Mouse (Mus musculus): ENCODE measurements at regions not wholly inside any gene's neighbourhood (a gene's known extent, or its start where the extent isn't known, plus 50 kb on each side); places are given as distances from the start of the nearest gene placed in this dataset.

DNA sequence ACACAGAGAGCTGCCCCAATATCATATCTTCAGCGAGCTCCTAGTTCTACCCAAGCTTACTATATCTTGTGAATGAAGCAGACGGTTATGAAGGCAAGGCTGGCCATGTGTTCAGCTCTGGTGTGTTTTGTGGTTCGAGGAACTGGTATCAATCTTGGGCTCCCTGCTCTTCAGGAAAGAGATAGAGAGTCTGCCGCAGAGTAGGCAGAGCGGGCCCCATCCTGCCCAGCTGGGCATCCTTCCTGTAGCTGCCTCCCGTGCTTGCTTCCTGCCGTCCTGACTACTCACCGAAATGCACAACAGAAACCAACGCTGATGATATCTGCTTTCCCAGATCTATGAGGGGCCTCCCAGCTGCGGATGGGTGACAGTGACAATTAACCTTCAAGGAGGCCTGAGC lies 60.3 kb downstream of the Snrpe start:
- Histone ChIP-seq H3K4me3 (replicated peaks) (no peak overlapping the region), H3K9me3 (replicated peaks) (0 out of 2 replicates have a peak, but pooled peaks cover 5% of the 10 kb centered on the region), H3K4me2 (no peak overlapping the region), H3K4me1 (replicated peaks) (peaks cover 9% of the 10 kb centered on the region; the same call in 1 of the 2 replicates), H3K27ac (no peak overlapping the region), H3K27me3 (no peaks in the 10 kb centered on the region), H3K9ac (no peak overlapping the region), H3K36me3 (no peaks in the 10 kb centered on the region)
- 21% methylated on average over 10 of the region's 10 CpGs for WGBS (ENCODE audit: insufficient replicate concordance)
- DNase-seq (peak; percentile 4), ATAC-seq (ENCODE audit: low read depth) (no peak)

- no peak overlapping the region for H3K4me3 ChIP-seq (replicated peaks)
- 51% methylated on average over 2 of the region's 2 CpGs for WGBS (ENCODE audit: insufficient replicate concordance)
- H3K4me1 ChIP-seq (replicated peaks), result peaks cover 9% of the 10 kb centered on the region; the same call in 1 of the 2 replicates
- DNase-seq (no peak), ATAC-seq (ENCODE audit: low read depth) (no peak)
- H3K27ac ChIP-seq, result no peak overlapping the region
- H3K36me3 ChIP-seq, result no peaks in the 10 kb centered on the region
- no peaks in the 10 kb centered on the region for H3K27me3 ChIP-seq
- H3K4me2 ChIP-seq, result no peak overlapping the region
- H3K9ac ChIP-seq, result no peak overlapping the region
- 0 out of 2 replicates have a peak, but pooled peaks cover 5% of the 10 kb centered on the region for H3K9me3 ChIP-seq (replicated peaks)
Observed at GRCm38 (mm10) chr1:133548971-133549370, 61.1 kb downstream of the Snrpe start.

- no peaks in the 10 kb centered on the region for H3K9me3 ChIP-seq (replicated peaks)
- no peak overlapping the region for H3K4me3 ChIP-seq (replicated peaks)
- H3K36me3 ChIP-seq, result no peaks in the 10 kb centered on the region
- H3K4me1 ChIP-seq (replicated peaks), result peaks cover 9% of the 10 kb centered on the region; the same call in 1 of the 2 replicates
- no peak overlapping the region for H3K27ac ChIP-seq
- no peak overlapping the region for H3K4me2 ChIP-seq
- ATAC-seq (ENCODE audit: low read depth) (no peak), DNase-seq (no peak)
- 59% methylated on average over 3 of the region's 3 CpGs for WGBS (ENCODE audit: insufficient replicate concordance)
- no peak overlapping the region for H3K9ac ChIP-seq
- H3K27me3 ChIP-seq, result no peaks in the 10 kb centered on the region
Observed at GRCm38 (mm10) chr1:133547541-133547940, 62.5 kb downstream of the Snrpe start.

- H3K27ac ChIP-seq, result no peak overlapping the region
- peaks cover 7% of the 10 kb centered on the region; the same call in 1 of the 2 replicates for H3K4me1 ChIP-seq (replicated peaks)
- no peak overlapping the region for H3K4me2 ChIP-seq
- H3K4me3 ChIP-seq (replicated peaks), result no peak overlapping the region
- no peaks in the 10 kb centered on the region for H3K9me3 ChIP-seq (replicated peaks)
- no peak for DNase-seq
- no peaks in the 10 kb centered on the region for H3K36me3 ChIP-seq
- WGBS (ENCODE audit: insufficient replicate concordance), result 39% methylated on average over 9 of the region's 9 CpGs
- H3K9ac ChIP-seq, result no peak overlapping the region
- H3K27me3 ChIP-seq, result no peaks in the 10 kb centered on the region
- ATAC-seq (ENCODE audit: low read depth), result no peak
Observed at GRCm38 (mm10) chr1:133544996-133545395, 65.1 kb downstream of the Snrpe start.

- no peak for DNase-seq
- no peaks in the 10 kb centered on the region for H3K36me3 ChIP-seq
Observed at GRCm38 (mm10) chr1:133543751-133544150, 66.3 kb downstream of the Snrpe start.

DNA sequence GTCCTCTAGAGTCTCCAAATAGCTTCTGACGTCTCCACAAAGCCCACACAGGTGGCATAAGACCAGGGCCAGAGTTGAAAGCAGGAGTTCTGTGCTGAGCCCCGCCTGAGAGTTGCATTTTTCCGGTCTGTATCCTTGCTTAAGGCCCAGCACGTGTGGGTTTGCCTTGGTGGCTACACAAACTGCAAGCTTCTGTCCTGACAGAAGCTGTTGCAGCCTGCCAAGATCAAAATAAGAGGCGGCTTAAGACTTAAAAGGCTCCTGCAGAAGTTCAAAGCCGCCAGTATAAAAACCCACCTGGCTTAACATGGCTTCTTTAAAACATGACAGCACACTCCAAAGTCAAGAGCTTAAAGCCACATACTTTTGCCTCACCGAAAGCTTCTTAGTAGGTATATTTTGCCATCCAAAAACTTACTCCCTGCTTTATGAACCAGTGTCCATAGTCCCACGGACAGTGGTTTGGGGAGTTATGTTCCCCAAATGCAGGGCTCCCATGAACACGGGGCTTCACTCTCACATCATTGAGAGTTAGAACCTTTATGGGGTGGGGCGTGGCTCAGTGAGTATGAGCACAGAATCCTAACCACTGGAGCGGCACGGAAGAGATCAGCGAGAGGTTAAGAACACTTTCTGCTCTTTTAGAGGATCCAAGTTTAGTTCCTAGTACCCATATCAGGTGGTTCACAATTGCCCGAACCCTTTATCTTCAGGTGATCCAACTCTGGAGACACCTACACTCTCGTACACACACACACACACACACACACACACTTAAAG lies 67.9 kb downstream of the Snrpe start:
- Histone ChIP-seq H3K4me3 (replicated peaks) (no peak overlapping the region), H3K27ac (no peak overlapping the region), H3K9me3 (replicated peaks) (no peaks in the 10 kb centered on the region), H3K9ac (no peak overlapping the region), H3K27me3 (no peaks in the 10 kb centered on the region), H3K4me2 (no peak overlapping the region), H3K4me1 (replicated peaks) (no peaks in the 10 kb centered on the region), H3K36me3 (no peaks in the 10 kb centered on the region)
- no peak for DNase-seq
- WGBS (ENCODE audit: insufficient replicate concordance), result 68% methylated on average over 15 of the region's 15 CpGs
- ATAC-seq (ENCODE audit: low read depth), result no peak

More at GRCm38 (mm10) chr1:133543751-133544150, 66.3 kb downstream of the Snrpe start:
- H3K4me2 ChIP-seq, result no peak overlapping the region
- H3K4me1 ChIP-seq (replicated peaks), result no peaks in the 10 kb centered on the region
- WGBS (ENCODE audit: insufficient replicate concordance), result 77% methylated on average over 10 of the region's 10 CpGs
- no peak overlapping the region for H3K9ac ChIP-seq
- ATAC-seq (ENCODE audit: low read depth), result no peak
- H3K9me3 ChIP-seq (replicated peaks), result no peaks in the 10 kb centered on the region
- no peaks in the 10 kb centered on the region for H3K27me3 ChIP-seq
- no peak overlapping the region for H3K4me3 ChIP-seq (replicated peaks)
- H3K27ac ChIP-seq, result no peak overlapping the region

DNA sequence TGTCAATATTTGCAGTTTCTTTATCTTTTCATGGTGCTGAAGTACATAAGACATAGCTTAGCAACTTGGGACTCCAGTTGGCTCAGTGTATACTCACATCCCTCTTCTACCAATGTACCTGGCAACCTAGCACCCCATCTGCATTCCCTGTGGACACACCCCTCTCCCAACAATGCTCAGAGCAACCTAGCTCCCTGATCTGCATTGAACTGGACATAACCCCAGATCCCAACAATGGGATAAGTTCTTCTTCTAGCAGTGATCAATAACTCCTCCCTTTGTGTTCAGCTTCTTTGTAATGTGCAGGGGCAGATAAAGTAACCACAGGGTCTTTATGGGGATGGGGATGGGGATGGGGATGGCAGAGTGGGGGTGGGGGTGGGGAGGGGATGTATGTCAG lies 79.4 kb downstream of the Snrpe start:
- no peak for DNase-seq
- H3K36me3 ChIP-seq, result no peaks in the 10 kb centered on the region
- no peak overlapping the region for H3K27ac ChIP-seq
- H3K27me3 ChIP-seq, result no peaks in the 10 kb centered on the region
- no peaks in the 10 kb centered on the region for H3K9me3 ChIP-seq (replicated peaks)
- no peak for ATAC-seq (ENCODE audit: low read depth)
- H3K4me2 ChIP-seq, result no peak overlapping the region
- no peak overlapping the region for H3K4me3 ChIP-seq (replicated peaks)
- H3K9ac ChIP-seq, result no peak overlapping the region
- H3K4me1 ChIP-seq (replicated peaks), result no peaks in the 10 kb centered on the region

DNA sequence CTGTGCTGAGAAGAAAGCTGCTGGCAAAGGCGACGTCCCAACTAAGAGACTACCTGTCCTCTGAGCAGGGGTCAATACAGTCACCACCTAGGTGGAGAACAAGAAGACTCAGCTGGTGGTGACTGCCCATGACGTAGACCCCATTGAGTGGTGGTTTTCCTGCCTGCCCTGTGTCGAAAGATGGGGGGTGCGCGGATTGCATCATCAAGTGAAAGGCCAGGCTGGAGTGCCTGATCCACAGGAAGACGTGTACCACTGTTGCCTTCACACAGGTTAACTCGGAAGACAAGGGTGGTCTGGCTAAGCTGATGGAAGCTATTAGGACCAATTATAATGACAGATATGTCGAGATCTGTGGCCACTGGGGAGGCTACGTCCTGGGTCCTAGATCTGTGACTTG lies 80.3 kb downstream of the Snrpe start:
- Histone ChIP-seq H3K9me3 (replicated peaks) (no peaks in the 10 kb centered on the region), H3K9ac (no peak overlapping the region), H3K27ac (no peak overlapping the region), H3K4me2 (no peak overlapping the region), H3K36me3 (no peaks in the 10 kb centered on the region), H3K4me1 (replicated peaks) (no peaks in the 10 kb centered on the region), H3K4me3 (replicated peaks) (no peak overlapping the region), H3K27me3 (no peaks in the 10 kb centered on the region)
- DNase-seq, result no peak
- 57% methylated on average over 10 of the region's 10 CpGs for WGBS (ENCODE audit: insufficient replicate concordance)
- ATAC-seq (ENCODE audit: low read depth), result no peak

- no peak overlapping the region for H3K27ac ChIP-seq
- H3K27me3 ChIP-seq, result no peaks in the 10 kb centered on the region
- H3K9ac ChIP-seq, result no peak overlapping the region
- no peak overlapping the region for H3K4me3 ChIP-seq (replicated peaks)
- 53% methylated on average over 7 of the region's 7 CpGs for WGBS (ENCODE audit: insufficient replicate concordance)
- DNase-seq (no peak), ATAC-seq (ENCODE audit: low read depth) (no peak)
- H3K4me1 ChIP-seq (replicated peaks), result no peaks in the 10 kb centered on the region
- no peaks in the 10 kb centered on the region for H3K9me3 ChIP-seq (replicated peaks)
- H3K36me3 ChIP-seq, result no peaks in the 10 kb centered on the region
- no peak overlapping the region for H3K4me2 ChIP-seq
Observed at GRCm38 (mm10) chr1:133527651-133528385, 82.3 kb downstream of the Snrpe start.

GRCm38 (mm10) chr1:133522825-133523224 lies 87.3 kb downstream of the Snrpe start:
- no peaks in the 10 kb centered on the region for H3K9me3 ChIP-seq (replicated peaks)

DNA sequence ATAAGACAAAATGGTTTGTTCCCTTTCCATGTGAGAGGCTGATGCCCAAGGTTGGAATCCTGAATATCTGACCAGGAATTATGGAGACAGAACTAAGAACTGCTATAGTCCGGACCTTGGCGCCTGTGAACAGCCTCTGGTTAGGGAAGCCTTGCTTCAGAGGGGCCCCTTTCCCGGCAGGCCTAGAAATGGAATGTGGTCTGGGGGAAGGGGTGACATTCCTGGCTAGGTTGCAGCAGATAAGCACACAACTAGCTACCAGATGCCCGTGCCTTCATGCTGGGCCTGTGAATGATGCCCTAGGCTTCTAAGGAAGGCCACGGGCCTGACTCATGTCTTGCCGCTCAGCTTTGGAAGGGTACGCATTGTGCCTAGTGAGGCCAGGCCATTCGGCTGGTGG lies 89.4 kb downstream of the Snrpe start:
- ATAC-seq (ENCODE audit: low read depth) (no peak), DNase-seq (no peak)
- Histone ChIP-seq H3K9ac (no peak overlapping the region), H3K4me1 (replicated peaks) (no peaks in the 10 kb centered on the region), H3K9me3 (replicated peaks) (no peaks in the 10 kb centered on the region), H3K27ac (no peak overlapping the region), H3K36me3 (no peaks in the 10 kb centered on the region), H3K4me2 (no peak overlapping the region), H3K4me3 (replicated peaks) (no peak overlapping the region), H3K27me3 (no peaks in the 10 kb centered on the region)
- 67% methylated on average over 8 of the region's 8 CpGs for WGBS (ENCODE audit: insufficient replicate concordance)

More at GRCm38 (mm10) chr1:133522825-133523224, 87.3 kb downstream of the Snrpe start:
- no peak overlapping the region for H3K4me3 ChIP-seq (replicated peaks)
- no peak overlapping the region for H3K27ac ChIP-seq
- no peak overlapping the region for H3K9ac ChIP-seq
- H3K27me3 ChIP-seq, result no peaks in the 10 kb centered on the region
- no peak for DNase-seq
- 42% methylated on average over 1 of the region's 1 CpGs for whole genome bisulfite sequencing (ENCODE audit: insufficient replicate concordance)
- no peak for ATAC-seq (ENCODE audit: low read depth)
- H3K4me2 ChIP-seq, result no peak overlapping the region
- H3K36me3 ChIP-seq, result no peaks in the 10 kb centered on the region
- H3K4me1 ChIP-seq (replicated peaks), result no peaks in the 10 kb centered on the region

Measured in liver, embryonic 13.5 days (tissue).